Mouse (Mus musculus): ENCODE measurements around the gene Ptges.

GRCm38 (mm10) chr2:30931922-30932321, 2.3 kb upstream of the Ptges start:
- no peak for TF ChIP-seq CTCF (IDR thresholded peaks at IDR 0.05)
- no peak for TF ChIP-seq EP300 (IDR thresholded peaks at IDR 0.05)

Measured in lung, postnatal 0 days (tissue).